Mouse (Mus musculus): Measurements from ENCODE around the gene Nfkbiz. TPM values are rescaled to one million over a fixed set of nuclear protein-coding genes. Genes with fewer than 3 reads are reported as not detected.

Gene Nfkbiz
- 100 to 1,000 TPM; 397 to 540 TPM for total RNA-seq (2023)

DNA sequence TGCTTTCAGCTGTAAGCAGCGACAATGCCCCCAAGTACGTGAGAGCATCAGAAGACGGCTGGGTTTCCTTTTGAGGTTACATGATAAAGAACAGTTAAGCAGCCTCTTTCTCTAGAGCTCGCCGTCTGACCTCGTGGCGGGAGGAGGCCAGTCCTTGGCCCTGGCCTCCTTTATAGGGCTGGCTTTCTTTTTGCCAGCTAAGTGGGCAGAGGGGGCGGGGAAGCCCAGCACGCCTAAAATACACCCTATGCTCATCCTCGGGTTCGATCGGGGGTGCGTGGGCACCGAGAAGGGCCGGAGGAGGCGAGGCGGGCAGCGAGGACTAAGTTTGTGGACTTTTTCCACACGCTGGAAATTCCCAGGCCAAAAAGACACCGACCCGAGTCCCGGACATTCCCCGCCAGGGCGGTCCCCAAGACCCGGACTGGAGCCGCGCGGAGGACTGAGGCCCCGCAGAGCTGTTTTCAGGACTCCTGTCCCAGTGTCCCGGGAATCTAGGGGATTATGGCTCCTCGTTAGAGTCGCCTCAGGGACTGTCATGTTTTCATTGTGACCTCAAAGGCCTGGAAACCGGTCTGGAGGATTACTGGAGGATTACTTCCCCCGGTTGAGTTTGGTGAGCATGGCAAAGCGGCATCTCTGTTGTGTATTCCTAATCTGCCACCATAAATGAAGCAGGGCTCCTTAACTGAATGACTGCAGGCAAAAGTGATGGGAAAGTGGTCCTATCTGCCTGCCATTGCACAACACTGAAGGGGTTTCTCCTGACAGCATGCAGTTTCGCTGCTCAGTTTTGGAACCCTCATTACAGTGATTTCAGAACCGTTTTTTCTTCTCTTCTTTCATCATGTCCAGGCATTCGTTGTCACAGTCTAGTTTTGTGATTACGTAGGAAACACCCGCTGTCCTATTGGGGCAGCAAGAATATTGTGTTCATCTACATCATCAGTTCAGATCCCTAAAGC is at the start of gene Nfkbiz:
TSS of gene Nfkbiz (minus strand) at position 390 of the 965 bp plus-strand sequence.

Other genes starting within 250 kb of the Nfkbiz start
- gene Nxpe3, start 56.4 kb upstream of the Nfkbiz start, total RNA-seq (2023), result 1 to 10 TPM; 3.0 to 3.2 TPM
- gene Cep97, start 96.0 kb upstream of the Nfkbiz start, total RNA-seq (2023), result 1 to 10 TPM; 2.2 to 3.9 TPM
- gene Rpl24, start 127.4 kb upstream of the Nfkbiz start, total RNA-seq (2023), result 100 to 1,000 TPM; 687 to 765 TPM
- 10 to 100 TPM; 33.9 to 34.2 TPM for gene Zbtb11, start 135.0 kb upstream of the Nfkbiz start, total RNA-seq (2023)
- gene Pcnp, start 190.8 kb upstream of the Nfkbiz start, total RNA-seq (2023), result 100 to 1,000 TPM in 1 of 2 experiments, 10 to 100 TPM in 1; 97.2 to 102 TPM
- 1 to 10 TPM; 6.6 to 7.2 TPM for gene Trmt10c, start 198.9 kb upstream of the Nfkbiz start, total RNA-seq (2023)
- 10 to 100 TPM; 33.5 to 33.7 TPM for gene Senp7, start 209.4 kb upstream of the Nfkbiz start, total RNA-seq (2023)

All from monocyte, adult 59 days (primary cell).